Mouse (Mus musculus) thymus, postnatal 36 days (tissue): Measurements from ENCODE around the gene Olfr1535.

ENCODE experiments used
- DNase-seq, 2 experiments: peaks; one replicate each; pipeline ENCODE4 v3.0.0; 2022; ENCODE audit warnings: mixed read lengths in 2 of 2

Gene Olfr1535

GRCm38 (mm10) chr13:21559793-21560192 is at the start of gene Olfr1535:
Gene Olfr1535, minus strand, starts transcription at chr13:21559893.
- DNase-seq, result no peak

DNA sequence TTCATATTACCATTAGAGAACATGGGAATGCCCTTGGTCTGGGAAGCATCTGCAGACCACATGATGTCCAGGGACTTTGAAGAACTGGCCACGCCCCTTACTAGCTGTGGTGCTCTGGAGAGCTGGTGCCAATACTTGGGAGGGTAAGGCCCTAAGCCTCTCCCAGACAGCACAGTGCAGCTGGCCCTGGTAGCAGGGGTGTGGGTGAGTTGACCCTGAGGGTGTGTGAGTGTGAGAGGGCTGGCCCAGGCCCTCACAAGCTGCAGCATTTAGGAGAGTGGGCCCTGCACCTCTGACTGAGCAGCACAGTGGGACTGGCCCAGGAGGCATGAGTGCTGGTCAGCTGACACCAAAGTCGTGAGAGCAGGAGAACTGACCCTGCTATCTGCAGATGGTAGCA is 31.9 kb upstream of the Olfr1535 start:
- no peak for DNase-seq

- no peak for DNase-seq
Observed at GRCm38 (mm10) chr13:21581659-21582058, 22.0 kb upstream of the Olfr1535 start, which contains the start of gene Olfr1364. Gene Olfr1364, minus strand, starts transcription at chr13:21581759.

- no peak for DNase-seq
Observed at GRCm38 (mm10) chr13:21550416-21551110, 9.1 kb downstream of the Olfr1535 start.

GRCm38 (mm10) chr13:21549487-21549886 is 10.2 kb downstream of the Olfr1535 start:
- DNase-seq, result no peak

GRCm38 (mm10) chr13:21542708-21543107 is 17.0 kb downstream of the Olfr1535 start, which contains the start of gene Olfr1366:
Gene Olfr1366, minus strand, starts transcription at chr13:21542808.
- DNase-seq, result no peak

- DNase-seq, result peak; percentile 87 to 89
Observed at GRCm38 (mm10) chr13:21530781-21531201, 28.9 kb downstream of the Olfr1535 start, which contains the start of gene Zkscan8. Gene Zkscan8, minus strand, starts transcription at chr13:21531120.

DNA sequence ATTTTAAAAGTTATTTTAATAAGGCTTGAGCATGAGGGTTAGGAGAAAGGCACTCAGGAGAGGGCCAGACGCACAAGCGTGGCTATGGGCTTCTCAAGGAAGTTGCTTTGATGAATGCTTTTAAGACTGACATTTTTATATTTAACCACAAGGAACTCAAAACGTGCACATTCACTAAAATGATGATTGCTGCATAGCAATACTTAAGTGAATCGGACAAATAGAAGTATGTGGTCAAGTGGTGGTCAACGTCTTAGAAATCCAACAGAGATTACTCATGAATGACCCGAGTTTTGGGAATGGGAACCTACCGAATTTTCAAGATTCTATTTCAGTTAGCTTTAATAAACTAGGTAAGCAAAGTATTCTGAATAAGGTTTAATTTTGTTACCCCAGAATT is 29.6 kb downstream of the Olfr1535 start:
- no peak for DNase-seq

DNA sequence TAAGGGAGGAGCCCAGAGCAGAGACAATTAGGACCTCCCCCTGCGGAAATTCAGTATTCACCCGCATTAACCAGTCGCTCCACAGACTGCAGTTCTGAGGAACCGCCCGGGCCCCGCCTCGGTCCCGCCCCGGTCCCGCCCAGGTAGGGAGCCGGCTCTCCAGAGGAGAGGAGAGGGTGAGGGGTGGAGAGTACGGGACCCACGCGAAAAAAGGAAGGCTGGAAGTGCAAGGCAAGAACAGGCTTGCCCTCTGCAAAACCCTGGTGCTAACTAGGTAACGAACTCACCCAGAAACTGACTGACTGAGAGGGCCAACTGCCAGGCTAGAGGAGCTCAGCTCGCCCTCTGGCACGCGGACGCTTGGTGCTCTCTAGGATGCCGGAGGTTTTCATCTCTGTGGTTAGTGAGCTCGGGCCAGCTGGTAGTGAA is 53.5 kb downstream of the Olfr1535 start:
- peak; percentile 75 to 78 for DNase-seq
